ENCODE assay signal across 8 mouse cellular contexts in the genomic region with DNA sequence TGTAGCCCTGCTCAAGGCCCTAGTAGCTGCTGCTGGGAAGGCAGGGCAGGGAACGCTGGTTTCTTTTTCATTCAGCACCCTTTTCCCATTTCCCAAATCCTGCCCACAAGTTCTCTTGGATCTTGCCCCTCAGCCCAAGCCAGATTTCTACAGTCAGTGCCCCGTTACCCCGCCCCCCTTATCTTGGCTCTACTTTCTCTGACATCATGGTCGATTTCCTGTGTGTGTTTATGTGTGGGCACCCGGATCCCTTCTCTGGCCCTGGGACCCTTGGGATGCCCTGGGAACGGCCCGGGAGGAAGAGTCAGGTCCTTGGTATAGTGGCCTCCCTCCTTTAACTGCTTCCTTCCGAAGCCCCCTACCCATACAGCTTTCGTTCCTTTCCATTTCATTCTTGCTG. TPM values are rescaled to one million over a fixed set of nuclear protein-coding genes. Genes with fewer than 3 reads are reported as not detected.
A peak's percentile ranks its signal among the peaks of the same experiment; 100 is the strongest.
DNase-seq lines count a peak whose midpoint lies in the region; ATAC-seq and TF ChIP-seq lines count a peak whose summit lies in the region.

No protein-coding gene starts in this region.

- no peak for DNase-seq in spleen, postnatal 14 days (ENCODE audit: low spot score in 2 of 2)
- DNase-seq in spleen, adult 18-20 months, result no peak
- DNase-seq in right cerebral cortex, postnatal 10 days (ENCODE audit: low spot score in 2 of 2), result no peak

- peaks cover 17% of the 10 kb centered on the region for H3K79me3 ChIP-seq in C2C12 (ENCODE audit: low read depth)

- H3K9me3 ChIP-seq in heart, embryonic 16.5 days (replicated peaks; ENCODE audit: control insufficient read depth, low read length), result no peaks in the 10 kb centered on the region
- H3K9me3 ChIP-seq in limb, embryonic 12.5 days, result no peaks in the 10 kb centered on the region
- no peaks in the 10 kb centered on the region for H3K9me3 ChIP-seq in midbrain, embryonic 15.5 days

- H3K4me1 ChIP-seq in cortical plate, adult 2 months (ENCODE audit: control insufficient read depth, insufficient read depth, low read length), result no peaks in the 10 kb centered on the region
- H3K4me1 ChIP-seq in heart, embryonic 16.5 days (ENCODE audit: control insufficient read depth, insufficient read depth, low read length), result peaks cover 11% of the 10 kb centered on the region
- H3K4me1 ChIP-seq in limb, embryonic 12.5 days (replicated peaks), result peaks cover 14% of the 10 kb centered on the region
- H3K4me1 ChIP-seq in midbrain, embryonic 15.5 days, result peaks cover 13% of the 10 kb centered on the region

- peaks cover 40% of the 10 kb centered on the region for H3K36me3 ChIP-seq in C2C12 (ENCODE audit: control insufficient read depth, insufficient read depth)
- peaks cover 36% of the 10 kb centered on the region for H3K36me3 ChIP-seq in heart, embryonic 16.5 days (ENCODE audit: control insufficient read depth, insufficient read depth)
- peaks cover 41% of the 10 kb centered on the region for H3K36me3 ChIP-seq in limb, embryonic 12.5 days
- peaks cover 3% of the 10 kb centered on the region; the same call in 1 of the 2 replicates for H3K36me3 ChIP-seq in midbrain, embryonic 15.5 days (replicated peaks)

- peak overlapping the region; percentile 78 for H3K4me2 ChIP-seq in heart, embryonic 16.5 days (ENCODE audit: low read depth, low read length)
- peak overlapping the region; percentile 63 for H3K4me2 ChIP-seq in limb, embryonic 12.5 days
- peak overlapping the region; percentile 84 for H3K4me2 ChIP-seq in midbrain, embryonic 15.5 days

- no peak for TF ChIP-seq POLR2A in cortical plate, adult 2 months (IDR thresholded peaks at IDR 0.05; ENCODE audit: extremely low read depth, insufficient read depth, low read length)

- no peaks in the 10 kb centered on the region for H3K27me3 ChIP-seq in C2C12 (ENCODE audit: control insufficient read depth, insufficient read depth, insufficient read length)
- no peaks in the 10 kb centered on the region for H3K27me3 ChIP-seq in heart, embryonic 16.5 days (ENCODE audit: control insufficient read depth, insufficient read depth, low read length)
- no peaks in the 10 kb centered on the region for H3K27me3 ChIP-seq in limb, embryonic 12.5 days
- H3K27me3 ChIP-seq in midbrain, embryonic 15.5 days (replicated peaks), result no peaks in the 10 kb centered on the region

- 12% methylated on average over 9 of the region's 9 CpGs for WGBS in heart, embryonic 16.5 days
- 36% methylated on average over 9 of the region's 9 CpGs for WGBS in limb, embryonic 12.5 days
- 52% methylated on average over 9 of the region's 9 CpGs for WGBS in midbrain, embryonic 15.5 days

- H3ac ChIP-seq in C2C12 (ENCODE audit: control insufficient read depth, insufficient read length, low read depth), result peak overlapping the region; percentile 97

- H3K9ac ChIP-seq in heart, embryonic 16.5 days (ENCODE audit: low read length), result peak overlapping the region; percentile 97
- peak overlapping the region; percentile 86 for H3K9ac ChIP-seq in limb, embryonic 12.5 days (replicated peaks)
- no peak overlapping the region for H3K9ac ChIP-seq in midbrain, embryonic 15.5 days

- no peak for TF ChIP-seq CTCF in C2C12 (IDR thresholded peaks at IDR 0.05; ENCODE audit: control insufficient read depth, insufficient read depth, insufficient read length)
- TF ChIP-seq CTCF in cortical plate, adult 2 months (IDR thresholded peaks at IDR 0.05; ENCODE audit: extremely low read depth, insufficient read depth, low read length), result no peak

- peak overlapping the region; percentile 85 for H3K4me3 ChIP-seq in C2C12 (ENCODE audit: insufficient read depth, poor library complexity, severe bottlenecking)
- H3K4me3 ChIP-seq in cortical plate, adult 2 months (ENCODE audit: insufficient read depth, low read length), result peak overlapping the region; percentile 50; the same call in 1 of the 2 replicates
- H3K4me3 ChIP-seq in heart, embryonic 16.5 days (ENCODE audit: low read length), result peak overlapping the region; percentile 85
- H3K4me3 ChIP-seq in limb, embryonic 12.5 days (replicated peaks), result peak overlapping the region; percentile 74
- peak overlapping the region; percentile 43 for H3K4me3 ChIP-seq in midbrain, embryonic 15.5 days

- no peak overlapping the region for H3K27ac ChIP-seq in cortical plate, adult 2 months (ENCODE audit: insufficient read depth, low read length)
- peak overlapping the region; percentile 96 for H3K27ac ChIP-seq in heart, embryonic 16.5 days (ENCODE audit: low read length)
- H3K27ac ChIP-seq in limb, embryonic 12.5 days, result peak overlapping the region; percentile 88
- no peak overlapping the region for H3K27ac ChIP-seq in midbrain, embryonic 15.5 days

- 0 out of 2 replicates have a peak, but pooled peaks have one; percentile 24 for ATAC-seq in heart, embryonic 16.5 days (replicated peaks; ENCODE audit: extremely low read depth, insufficient read depth, low FRiP score)
- ATAC-seq in limb, embryonic 12.5 days (ENCODE audit: insufficient number of reproducible peaks, insufficient read depth, low FRiP score, low TSS enrichment, low read depth), result no peak
- no peak for ATAC-seq in midbrain, embryonic 15.5 days (replicated peaks)

- H3K79me2 ChIP-seq in C2C12 (ENCODE audit: control insufficient read depth, insufficient read depth), result peaks cover 33% of the 10 kb centered on the region

TF ChIP-seq in C2C12, 6 proteins besides CTCF, POLR2A, EP300 and RAD21:
- TF ChIP-seq CEBPB (IDR thresholded peaks at IDR 0.05; ENCODE audit: low read depth) (no peak), MYOD1 (IDR thresholded peaks at IDR 0.05; ENCODE audit: control insufficient read depth, insufficient read length, low read depth) (no peak), USF1 (IDR thresholded peaks at IDR 0.05; ENCODE audit: low read depth) (no peak), FOSL1 (IDR thresholded peaks at IDR 0.05; ENCODE audit: insufficient read depth, low read length, poor library complexity, severe bottlenecking) (no peak), MYOG (IDR thresholded peaks at IDR 0.05; ENCODE audit: control insufficient read depth, extremely low read depth, insufficient read length) (no peak), MAX (IDR thresholded peaks at IDR 0.05) (no peak)

RNA-seq across cellular contexts. Expression of a gene that starts 1.0 kb away (rescaled TPM):
- polyA plus RNA-seq in C2C12 (2012; fragmentation: generic; extraction: Trizol), result 37.2 TPM
- 8.9 and 9.3 TPM in 2 replicates for polyA plus RNA-seq in cortical plate, adult 2 months (2012; rRNA removed)
- 10.8 and 12.2 TPM in 2 replicates for polyA plus RNA-seq in heart, embryonic 16.5 days (2015; fragmentation: Nextera tagmentation; extraction: Ambion mirVana)
- 19.0 and 19.7 TPM in 2 replicates for polyA plus RNA-seq in limb, embryonic 12.5 days (2016; fragmentation: Nextera tagmentation; extraction: Ambion mirVana)
- 3.4 and 4.3 TPM in 2 replicates for polyA plus RNA-seq in midbrain, embryonic 15.5 days (2015; fragmentation: Nextera tagmentation; extraction: Ambion mirVana)

RNA-seq across cellular contexts. Expression of a gene that starts 16.6 kb away (rescaled TPM):
- 23.7 TPM for polyA plus RNA-seq in C2C12 (2012; fragmentation: generic; extraction: Trizol)
- 41.1 and 41.2 TPM in 2 replicates for polyA plus RNA-seq in cortical plate, adult 2 months (2012; rRNA removed)
- 94.5 and 96.4 TPM in 2 replicates for polyA plus RNA-seq in heart, embryonic 16.5 days (2015; fragmentation: Nextera tagmentation; extraction: Ambion mirVana)
- polyA plus RNA-seq in limb, embryonic 12.5 days (2016; fragmentation: Nextera tagmentation; extraction: Ambion mirVana), result 49.0 and 49.2 TPM in 2 replicates
- 66.3 and 78.9 TPM in 2 replicates for polyA plus RNA-seq in midbrain, embryonic 15.5 days (2015; fragmentation: Nextera tagmentation; extraction: Ambion mirVana)

RNA-seq across cellular contexts. Expression of a gene that starts 27.1 kb away (rescaled TPM):
- polyA plus RNA-seq in C2C12 (2012; fragmentation: generic; extraction: Trizol), result not detected
- polyA plus RNA-seq in cortical plate, adult 2 months (2012; rRNA removed), result not detected in 2 replicates
- not detected in 2 replicates for polyA plus RNA-seq in heart, embryonic 16.5 days (2015; fragmentation: Nextera tagmentation; extraction: Ambion mirVana)
- not detected in 2 replicates for polyA plus RNA-seq in limb, embryonic 12.5 days (2016; fragmentation: Nextera tagmentation; extraction: Ambion mirVana)
- polyA plus RNA-seq in midbrain, embryonic 15.5 days (2015; fragmentation: Nextera tagmentation; extraction: Ambion mirVana), result not detected in 2 replicates

Comparison
In these comparisons a context has a peak if more than half of its experiments do, and no peak if none do; other contexts are left out.
1. H3K27ac ChIP-seq: peak in heart, embryonic 16.5 days (single experiment) and limb, embryonic 12.5 days (single experiment); none in cortical plate, adult 2 months (single experiment) and midbrain, embryonic 15.5 days (single experiment).
2. Peak in every context shown above with its lines, with median percentiles within 50 percentile points of each other: H3K4me3 ChIP-seq and H3K4me2 ChIP-seq.